Mouse (Mus musculus) liver, embryonic 11.5 days (tissue): Measurements from ENCODE around the gene Grk3. TPM values are rescaled to one million over a fixed set of nuclear protein-coding genes. Genes with fewer than 3 reads are reported as not detected.

Experiments
- ATAC-seq: fragments of 200-750 bp; cut with Nextera tagmentation; replicated peaks from 2 replicates; pipeline ENCODE4 v1.8.0; 2017; ENCODE audit warnings: moderate number of reproducible peaks, mild to moderate bottlenecking, moderate TSS enrichment, moderate library complexity; ENCODE audit not compliant: low FRiP score
- DNase-seq: peaks from one replicate; pipeline ENCODE4 v3.0.0-alpha.2; 2017; ENCODE audit warnings: low spot score
- H3K27ac ChIP-seq: fragments of 300-500 bp; sonication (generic); 2 replicates; pipeline ENCODE4 v1.5.1; 2014; ENCODE audit warnings: mild to moderate bottlenecking, low read depth, low read length, control low read depth
- H3K27me3 ChIP-seq: fragments of 300-500 bp; sonication (generic); replicated peaks from 2 replicates; pipeline ENCODE4 v1.6.1; 2014; ENCODE audit warnings: low read length, mixed read lengths; ENCODE audit not compliant: control insufficient read depth, insufficient read depth
- H3K36me3 ChIP-seq: fragments of 300-500 bp; sonication (generic); 2 replicates; pipeline ENCODE4 v1.6.1; 2014; ENCODE audit warnings: mild to moderate bottlenecking, low read length, moderate library complexity, mixed read lengths; ENCODE audit not compliant: control insufficient read depth, insufficient read depth
- H3K4me1 ChIP-seq: fragments of 300-500 bp; sonication (generic); replicated peaks from 2 replicates; pipeline ENCODE4 v1.6.1; 2014; ENCODE audit warnings: low read length, mixed read lengths; ENCODE audit not compliant: control insufficient read depth, insufficient read depth
- H3K4me2 ChIP-seq: fragments of 300-500 bp; sonication (generic); 2 replicates; pipeline ENCODE4 v1.6.1; 2014; ENCODE audit warnings: mild to moderate bottlenecking, control low read depth, moderate library complexity
- H3K4me3 ChIP-seq: fragments of 300-500 bp; sonication (generic); 2 replicates; pipeline ENCODE4 v1.5.1; 2014; ENCODE audit warnings: low read depth, low read length, control low read depth
- H3K9ac ChIP-seq: fragments of 300-500 bp; sonication (generic); 2 replicates; pipeline ENCODE4 v1.6.1; 2014; ENCODE audit warnings: low read depth, low read length, control low read depth
- H3K9me3 ChIP-seq: fragments of 300-500 bp; sonication (generic); 2 replicates; pipeline ENCODE4 v1.6.1; 2016; ENCODE audit warnings: low read length, inconsistent platforms, mixed read lengths; ENCODE audit not compliant: control insufficient read depth
- WGBS: fragments of 180-500 bp; shearing (Covaris S2); extraction: QIAGEN DNeasy Blood & Tissue Kit; methylation state at CpG from one replicate; pipeline ENCODE4 v1.1.7; 2014; 5-methylcytosine and 5-hydroxymethylcytosine counted together
- polyA plus RNA-seq: library from polyadenylated mRNA; unstranded; fragments of >200 nt; fragmentation: Nextera tagmentation; extraction: Ambion mirVana; gene quantifications from 2 replicates; pipeline ENCODE4 v1.2.1, GENCODE M21; 2014

Gene Grk3
- polyA plus RNA-seq, 1 experiment from 2014 or later, result 4.2 TPM

DNA sequence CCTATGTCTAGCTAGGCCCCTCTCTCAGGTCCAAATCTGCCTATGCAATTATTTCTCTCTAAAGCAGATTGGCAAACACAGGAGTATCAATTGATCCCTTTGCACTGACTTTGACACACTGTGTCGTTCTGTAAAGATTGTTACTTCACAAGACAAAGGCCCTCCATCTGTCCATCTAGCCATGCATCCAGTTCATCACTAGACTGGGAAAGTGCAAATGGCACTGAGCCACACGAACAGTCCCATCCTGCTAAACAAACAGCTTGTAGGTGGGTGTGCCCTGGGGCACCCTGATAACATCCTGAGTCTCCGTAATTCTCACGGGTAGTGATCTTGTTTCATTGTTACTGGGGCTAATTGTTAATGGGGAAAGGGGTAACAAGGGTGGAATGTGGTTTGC, 52.1 kb downstream of the Grk3 start:
- no peaks in the 10 kb centered on the region for H3K4me1 ChIP-seq
- ATAC-seq (no peak), DNase-seq (no peak)
- H3K9me3 ChIP-seq, result no peaks in the 10 kb centered on the region
- 59% methylated on average over 4 of the region's 4 CpGs for WGBS
- H3K9ac ChIP-seq, result no peak overlapping the region
- H3K27ac ChIP-seq, result no peak overlapping the region
- no peaks in the 10 kb centered on the region for H3K36me3 ChIP-seq
- H3K4me3 ChIP-seq, result no peak overlapping the region
- no peak overlapping the region for H3K4me2 ChIP-seq
- no peaks in the 10 kb centered on the region for H3K27me3 ChIP-seq

GRCm38 (mm10) chr5:112962166-112962565, 53.4 kb downstream of the Grk3 start:
- Histone ChIP-seq H3K9me3 (no peaks in the 10 kb centered on the region), H3K27me3 (no peaks in the 10 kb centered on the region), H3K4me2 (no peak overlapping the region), H3K4me1 (no peaks in the 10 kb centered on the region), H3K27ac (no peak overlapping the region), H3K36me3 (no peaks in the 10 kb centered on the region), H3K9ac (no peak overlapping the region), H3K4me3 (no peak overlapping the region)
- WGBS, result 79% methylated on average over 6 of the region's 6 CpGs
- DNase-seq, result no peak
- no peak for ATAC-seq

DNA sequence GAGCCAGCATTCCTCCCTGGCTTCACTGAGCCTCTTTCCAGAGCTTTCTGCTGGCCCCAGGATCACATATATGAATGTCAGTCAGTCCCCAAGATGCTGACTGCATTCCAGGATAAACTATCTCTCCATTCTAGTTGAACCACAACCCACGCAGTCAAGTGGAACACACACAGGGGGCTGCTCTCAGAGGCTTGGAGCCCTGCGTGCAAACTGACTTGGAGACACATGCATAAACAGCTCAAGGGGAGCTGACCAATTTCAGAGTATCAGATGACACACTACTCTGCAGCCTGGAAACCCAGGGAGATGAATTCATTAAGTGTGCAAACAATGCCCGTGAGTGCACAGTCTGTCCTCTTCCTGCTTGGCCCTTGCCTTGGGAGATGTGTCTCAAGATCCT, 54.7 kb downstream of the Grk3 start:
- no peaks in the 10 kb centered on the region for H3K9me3 ChIP-seq
- H3K4me2 ChIP-seq, result no peak overlapping the region
- no peak overlapping the region for H3K27ac ChIP-seq
- no peak overlapping the region for H3K9ac ChIP-seq
- H3K4me3 ChIP-seq, result no peak overlapping the region
- WGBS, result 49% methylated on average over 3 of the region's 3 CpGs
- DNase-seq, result no peak
- H3K36me3 ChIP-seq, result no peaks in the 10 kb centered on the region
- ATAC-seq, result no peak
- no peaks in the 10 kb centered on the region for H3K4me1 ChIP-seq
- no peaks in the 10 kb centered on the region for H3K27me3 ChIP-seq

- H3K9me3 ChIP-seq, result no peaks in the 10 kb centered on the region
- no peaks in the 10 kb centered on the region for H3K27me3 ChIP-seq
- no peak overlapping the region for H3K4me3 ChIP-seq
- 65% methylated on average over 5 of the region's 5 CpGs for WGBS
- no peak overlapping the region for H3K4me2 ChIP-seq
- H3K36me3 ChIP-seq, result no peaks in the 10 kb centered on the region
- no peak for DNase-seq
- no peak overlapping the region for H3K27ac ChIP-seq
- H3K9ac ChIP-seq, result no peak overlapping the region
- no peak for ATAC-seq
- no peaks in the 10 kb centered on the region for H3K4me1 ChIP-seq
Measured at GRCm38 (mm10) chr5:112958293-112958692, 57.3 kb downstream of the Grk3 start.

DNA sequence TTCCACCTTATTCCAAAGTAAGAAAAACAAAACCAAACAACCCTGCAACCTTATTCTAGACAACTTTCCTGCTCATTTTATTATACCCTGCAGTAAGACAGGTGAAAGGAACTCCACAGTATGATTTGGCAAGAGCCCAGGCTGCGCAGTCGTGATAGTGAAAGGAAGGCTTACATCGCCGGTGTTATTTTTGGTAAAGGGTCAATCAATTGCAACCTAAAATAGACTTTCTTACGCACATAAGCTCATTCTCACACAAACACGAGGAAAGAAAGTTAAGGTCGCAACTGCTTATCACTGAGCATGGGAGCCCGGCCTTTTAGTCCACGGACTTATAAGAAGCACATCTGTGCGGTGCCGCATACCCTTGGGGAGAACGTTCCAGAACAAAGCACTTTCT, 58.8 kb downstream of the Grk3 start:
- Histone ChIP-seq H3K4me1 (no peaks in the 10 kb centered on the region), H3K36me3 (no peaks in the 10 kb centered on the region), H3K4me2 (no peak overlapping the region), H3K9ac (no peak overlapping the region), H3K4me3 (no peak overlapping the region), H3K27me3 (no peaks in the 10 kb centered on the region), H3K27ac (no peak overlapping the region), H3K9me3 (no peaks in the 10 kb centered on the region)
- DNase-seq, result no peak
- WGBS, result 76% methylated on average over 12 of the region's 12 CpGs
- no peak for ATAC-seq

DNA sequence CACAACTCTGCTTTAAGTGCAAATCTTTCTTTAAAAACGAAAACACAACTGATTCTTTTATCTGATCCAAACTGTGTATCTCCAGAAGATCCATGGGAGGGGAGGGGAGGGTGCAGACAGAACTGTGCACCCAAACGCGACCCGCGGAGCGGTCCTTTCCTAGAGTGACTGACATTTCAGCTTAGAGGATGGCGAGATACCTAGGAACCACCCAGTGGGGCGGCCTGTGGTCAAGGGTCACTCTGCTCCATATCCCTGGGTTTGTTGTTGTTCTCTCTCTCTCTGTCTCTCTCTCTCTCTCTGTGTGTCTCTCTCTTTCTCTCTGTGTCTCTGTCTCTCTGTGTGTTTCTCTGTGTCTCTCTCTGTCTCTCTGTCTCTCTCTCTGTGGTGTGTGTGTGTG, 59.2 kb downstream of the Grk3 start:
- H3K4me1 ChIP-seq, result no peaks in the 10 kb centered on the region
- no peak overlapping the region for H3K27ac ChIP-seq
- no peaks in the 10 kb centered on the region for H3K27me3 ChIP-seq
- ATAC-seq, result no peak
- 70% methylated on average over 8 of the region's 8 CpGs for WGBS
- H3K4me2 ChIP-seq, result no peak overlapping the region
- no peak overlapping the region for H3K4me3 ChIP-seq
- DNase-seq, result no peak
- H3K36me3 ChIP-seq, result no peaks in the 10 kb centered on the region
- H3K9ac ChIP-seq, result no peak overlapping the region
- H3K9me3 ChIP-seq, result no peaks in the 10 kb centered on the region

DNA sequence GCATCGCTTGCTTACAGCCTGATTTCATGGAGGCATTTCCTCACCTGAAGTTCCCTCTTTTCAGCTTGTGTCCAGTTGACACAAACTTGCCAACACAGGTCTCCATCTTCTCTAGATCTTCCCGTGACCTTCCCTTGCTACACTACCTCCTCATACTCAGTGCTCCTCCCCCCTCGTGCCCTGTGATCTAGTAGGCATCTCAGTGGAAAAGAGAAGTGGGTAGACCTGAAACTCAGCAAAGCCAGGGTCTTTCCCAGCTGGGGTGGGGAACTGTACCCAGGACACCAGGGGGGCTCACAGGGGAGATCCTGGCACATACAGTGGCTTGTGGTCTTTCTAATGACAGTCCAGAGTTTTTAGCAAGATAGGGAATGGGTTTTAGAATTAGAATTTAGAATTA, 64.7 kb downstream of the Grk3 start:
- Histone ChIP-seq H3K4me1 (no peaks in the 10 kb centered on the region), H3K4me3 (no peak overlapping the region), H3K4me2 (no peak overlapping the region), H3K27ac (no peak overlapping the region), H3K27me3 (no peaks in the 10 kb centered on the region), H3K36me3 (no peaks in the 10 kb centered on the region), H3K9me3 (no peaks in the 10 kb centered on the region), H3K9ac (no peak overlapping the region)
- 75% methylated on average over 3 of the region's 3 CpGs for WGBS
- DNase-seq (no peak), ATAC-seq (no peak)

DNA sequence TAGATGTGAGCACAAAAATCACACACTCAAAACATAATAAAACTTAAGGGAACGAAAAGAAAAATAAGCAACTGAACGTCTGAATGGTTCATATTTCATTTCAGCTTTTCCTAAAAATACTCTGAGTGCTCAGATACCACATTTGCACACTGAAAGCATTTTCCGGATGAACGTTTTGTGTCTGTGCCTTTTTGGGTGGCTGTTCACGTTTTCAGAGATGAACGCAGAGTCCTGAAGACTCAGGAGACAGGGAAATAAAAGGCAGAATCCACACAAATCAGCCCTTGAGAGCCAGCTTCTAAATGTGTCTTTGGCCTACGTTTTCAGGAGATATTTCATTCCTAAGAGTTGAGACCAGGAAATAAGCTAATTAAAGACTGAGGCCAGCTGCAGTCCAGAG, 69.7 kb downstream of the Grk3 start:
- Histone ChIP-seq H3K9ac (no peak overlapping the region), H3K4me2 (no peak overlapping the region), H3K4me1 (no peaks in the 10 kb centered on the region), H3K27ac (no peak overlapping the region), H3K27me3 (no peaks in the 10 kb centered on the region), H3K4me3 (no peak overlapping the region), H3K9me3 (no peaks in the 10 kb centered on the region), H3K36me3 (no peaks in the 10 kb centered on the region)
- 73% methylated on average over 7 of the region's 7 CpGs for whole genome bisulfite sequencing
- DNase-seq (no peak), ATAC-seq (no peak)

- Histone ChIP-seq H3K4me3 (no peak overlapping the region), H3K9me3 (no peaks in the 10 kb centered on the region), H3K4me2 (no peak overlapping the region), H3K9ac (no peak overlapping the region), H3K27me3 (no peaks in the 10 kb centered on the region), H3K27ac (no peak overlapping the region), H3K36me3 (no peaks in the 10 kb centered on the region), H3K4me1 (no peaks in the 10 kb centered on the region)
- ATAC-seq (no peak), DNase-seq (no peak)
- 73% methylated on average over 7 of the region's 7 CpGs for WGBS
Measured at GRCm38 (mm10) chr5:112942244-112942643, 73.3 kb downstream of the Grk3 start.
